20 mouse cellular contexts compared by ENCODE assay signal in the genomic region with DNA sequence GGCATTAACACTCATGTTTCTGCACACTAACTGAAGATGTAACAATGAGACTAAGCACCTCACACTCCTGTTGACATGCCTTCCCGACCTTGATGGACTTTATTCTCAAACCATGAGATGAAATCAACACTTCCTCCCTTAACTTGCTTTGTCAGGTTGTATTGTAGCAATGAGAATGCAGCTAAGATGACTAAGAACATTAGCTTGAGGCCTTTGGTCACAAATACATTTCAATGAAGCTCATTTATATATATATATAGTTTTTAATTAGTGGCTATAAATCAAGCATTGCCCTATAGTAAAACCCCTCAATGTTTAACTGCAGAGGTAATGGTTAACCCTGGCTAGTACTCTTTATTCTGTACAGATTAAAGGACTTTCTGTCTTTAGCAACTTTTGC.
"Had no signal": no experiment of that assay in that cellular context is flagged by ENCODE, and none has a peak within 500 bp of the region (broad histone marks: within the 10 kb centered on the region; RNA-seq: fewer than 3 reads in every experiment).

No protein-coding gene starts in this region.

- H3K9ac ChIP-seq: limb, embryonic 12.5 days; limb, embryonic 15.5 days; liver, embryonic 14.5 days; liver, postnatal 0 days; lung, embryonic 14.5 days; midbrain, embryonic 12.5 days; midbrain, embryonic 15.5 days; neural tube, embryonic 12.5 days; neural tube, embryonic 15.5 days; stomach, embryonic 15.5 days had no signal

- H3K27ac ChIP-seq: limb, embryonic 12.5 days; limb, embryonic 15.5 days; liver, embryonic 14.5 days; macrophage; midbrain, embryonic 12.5 days; midbrain, embryonic 15.5 days; neural tube, embryonic 12.5 days; neural tube, embryonic 15.5 days; stomach, embryonic 15.5 days had no signal

- ATAC-seq: liver, postnatal 0 days; lung, postnatal 0 days; midbrain, embryonic 15.5 days had no signal

- H3K36me3 ChIP-seq: limb, embryonic 12.5 days; limb, embryonic 15.5 days; midbrain, embryonic 12.5 days; midbrain, embryonic 15.5 days; neural tube, embryonic 12.5 days; neural tube, embryonic 15.5 days; stomach, embryonic 15.5 days had no signal

- H3K4me1 ChIP-seq: limb, embryonic 12.5 days; limb, embryonic 15.5 days; midbrain, embryonic 12.5 days; midbrain, embryonic 15.5 days; neural tube, embryonic 12.5 days; neural tube, embryonic 15.5 days; stomach, embryonic 15.5 days had no signal

- H3K27me3 ChIP-seq: limb, embryonic 12.5 days; limb, embryonic 15.5 days; midbrain, embryonic 12.5 days; midbrain, embryonic 15.5 days; neural tube, embryonic 12.5 days; neural tube, embryonic 15.5 days; stomach, embryonic 15.5 days had no signal

- DNase-seq: kidney, postnatal 25 days; left cerebral cortex, postnatal 4 days; liver, postnatal 0 days; lung, embryonic 14.5 days; right cerebral cortex, adult 18-20 months; right cerebral cortex, postnatal 14 days; right cerebral cortex, postnatal 4 days; spleen, adult 18-20 months; thymus, postnatal 25 days had no signal

- H3K4me2 ChIP-seq: limb, embryonic 12.5 days; limb, embryonic 15.5 days; liver, embryonic 11.5 days; lung, embryonic 14.5 days; midbrain, embryonic 12.5 days; midbrain, embryonic 15.5 days; neural tube, embryonic 12.5 days; neural tube, embryonic 15.5 days; stomach, embryonic 15.5 days had no signal

- H3K4me3 ChIP-seq: limb, embryonic 12.5 days; limb, embryonic 15.5 days; midbrain, embryonic 12.5 days; midbrain, embryonic 15.5 days; neural tube, embryonic 12.5 days; neural tube, embryonic 15.5 days; stomach, embryonic 15.5 days had no signal

- H3K9me3 ChIP-seq: limb, embryonic 12.5 days; limb, embryonic 15.5 days; midbrain, embryonic 12.5 days; midbrain, embryonic 15.5 days; neural tube, embryonic 12.5 days; neural tube, embryonic 15.5 days; stomach, embryonic 15.5 days had no signal
